Mouse (Mus musculus) layer of hippocampus, postnatal 36 days (tissue): ENCODE results near the gene B3gntl1. TPM values are rescaled to one million over a fixed set of nuclear protein-coding genes. Genes with fewer than 3 reads are reported as not detected.

Source experiments
- DNase-seq, 2 experiments: peaks; one replicate each; pipeline ENCODE4 v3.0.0; 2022
- total RNA-seq, 2 experiments: library from RNA; stranded (reverse); gene quantifications; 2 replicates each; pipeline ENCODE4 v1.2.3; 2021

Gene B3gntl1
- total RNA-seq, result 1 to 10 TPM; 6.2 to 8.7 TPM

DNA sequence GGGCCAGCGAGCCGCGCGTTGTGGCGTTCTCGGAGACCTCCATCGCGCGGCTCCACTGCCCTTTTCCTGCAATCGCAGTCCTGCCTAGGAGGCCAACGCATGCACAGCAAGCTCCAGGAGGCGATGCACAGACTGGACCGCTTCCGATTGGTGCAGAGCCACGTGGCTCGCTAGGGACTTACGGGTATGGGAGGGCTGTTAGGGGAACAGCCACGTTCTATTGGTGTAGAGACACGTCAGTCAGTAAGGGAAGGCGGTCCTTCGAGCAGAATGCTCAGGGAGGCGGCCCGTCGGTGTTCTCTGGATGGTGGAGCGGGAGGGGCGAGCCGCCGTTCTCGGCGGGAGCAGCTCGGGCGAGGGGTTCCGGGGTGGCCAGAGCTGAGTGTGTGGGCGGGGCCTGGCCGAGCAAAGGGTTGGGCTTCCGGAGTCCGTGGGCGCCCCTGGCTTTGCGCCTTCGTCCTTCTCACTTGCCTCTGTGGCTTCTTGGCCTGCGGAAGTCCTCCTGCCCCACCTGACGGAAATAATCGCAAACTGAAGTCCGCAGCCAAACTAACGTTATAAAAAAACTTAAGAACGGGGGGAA lies at the start of gene B3gntl1:
Gene B3gntl1 (minus strand): TSS at position 164 of the 583 bp plus-strand sequence.
- peak; percentile 100 for DNase-seq

GRCm38 (mm10) chr11:121722434-121722833 lies 49.5 kb upstream of the B3gntl1 start:
- DNase-seq, result no peak

DNA sequence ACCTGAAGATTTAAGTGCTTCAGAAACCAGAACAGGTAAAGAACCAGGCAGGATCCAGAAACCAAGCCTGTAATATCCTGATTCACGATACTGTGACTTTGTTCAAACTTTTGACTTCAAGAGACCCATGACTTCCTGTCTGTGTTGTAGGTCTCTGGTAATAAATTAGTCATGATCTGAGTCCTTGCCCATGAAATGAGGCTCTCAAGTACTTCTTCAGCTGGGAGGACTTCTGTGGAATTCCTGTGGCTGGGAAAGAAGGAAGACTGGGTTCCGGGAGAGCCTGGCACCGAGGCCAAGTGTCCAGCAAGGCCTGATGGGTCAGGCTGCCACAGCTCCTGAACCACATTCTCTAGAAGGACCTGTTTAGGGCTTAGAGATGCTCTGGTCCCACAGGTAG lies 47.8 kb upstream of the B3gntl1 start:
- DNase-seq, result no peak

- no peak for DNase-seq
These were observed 44.8 kb upstream of the B3gntl1 start for GRCm38 (mm10) chr11:121717724-121718123.

GRCm38 (mm10) chr11:121714745-121715485 lies 42.0 kb upstream of the B3gntl1 start:
- no peak for DNase-seq

DNA sequence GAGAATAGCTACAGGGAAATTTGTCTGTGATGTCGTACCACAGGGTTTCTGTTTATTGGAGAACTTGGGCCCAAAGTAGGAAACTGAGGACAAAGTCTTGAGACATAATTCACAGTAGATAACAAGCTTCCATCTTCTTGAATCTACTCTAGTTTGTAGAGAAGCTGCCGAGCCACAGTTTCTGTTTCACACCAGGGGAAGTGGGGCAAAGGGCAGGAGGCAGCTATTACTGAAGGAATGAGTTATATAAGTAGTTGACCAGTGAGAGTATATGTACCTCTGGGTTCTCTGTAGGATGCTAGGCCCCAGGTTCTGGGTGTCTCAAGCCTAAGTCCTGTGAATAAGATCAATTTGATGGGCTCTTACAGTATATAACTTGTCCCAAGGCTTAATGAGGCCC lies 40.6 kb upstream of the B3gntl1 start:
- DNase-seq, result no peak

- no peak for DNase-seq
These were observed 40.0 kb upstream of the B3gntl1 start for GRCm38 (mm10) chr11:121712987-121713386.

- no peak for DNase-seq
These were observed 37.3 kb upstream of the B3gntl1 start for GRCm38 (mm10) chr11:121710245-121710644.

DNA sequence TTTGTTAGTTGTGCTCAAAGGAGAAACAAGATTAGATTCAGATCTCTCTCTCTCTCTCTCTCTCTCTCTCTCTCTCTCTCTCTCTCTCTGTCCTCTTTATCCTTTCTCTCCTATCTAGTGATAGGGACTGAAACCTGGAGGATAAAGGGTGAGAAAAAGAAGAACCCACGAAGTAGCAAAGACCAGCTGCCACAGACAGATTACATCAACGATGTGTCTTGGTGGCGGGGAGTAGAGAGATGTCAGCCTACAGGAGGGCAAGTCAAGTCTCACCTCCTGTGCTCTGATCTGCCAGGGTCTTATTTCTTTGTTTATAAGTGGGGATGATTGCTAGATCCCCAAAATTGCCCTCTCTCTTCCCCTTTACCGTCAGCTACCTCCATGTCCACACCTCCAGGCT lies 36.3 kb upstream of the B3gntl1 start:
- no peak for DNase-seq

GRCm38 (mm10) chr11:121706521-121707005 lies 33.6 kb upstream of the B3gntl1 start:
- DNase-seq, result no peak

GRCm38 (mm10) chr11:121703619-121704215 lies 30.8 kb upstream of the B3gntl1 start:
- peak in 1 of 2 experiments; percentile 8 for DNase-seq

DNA sequence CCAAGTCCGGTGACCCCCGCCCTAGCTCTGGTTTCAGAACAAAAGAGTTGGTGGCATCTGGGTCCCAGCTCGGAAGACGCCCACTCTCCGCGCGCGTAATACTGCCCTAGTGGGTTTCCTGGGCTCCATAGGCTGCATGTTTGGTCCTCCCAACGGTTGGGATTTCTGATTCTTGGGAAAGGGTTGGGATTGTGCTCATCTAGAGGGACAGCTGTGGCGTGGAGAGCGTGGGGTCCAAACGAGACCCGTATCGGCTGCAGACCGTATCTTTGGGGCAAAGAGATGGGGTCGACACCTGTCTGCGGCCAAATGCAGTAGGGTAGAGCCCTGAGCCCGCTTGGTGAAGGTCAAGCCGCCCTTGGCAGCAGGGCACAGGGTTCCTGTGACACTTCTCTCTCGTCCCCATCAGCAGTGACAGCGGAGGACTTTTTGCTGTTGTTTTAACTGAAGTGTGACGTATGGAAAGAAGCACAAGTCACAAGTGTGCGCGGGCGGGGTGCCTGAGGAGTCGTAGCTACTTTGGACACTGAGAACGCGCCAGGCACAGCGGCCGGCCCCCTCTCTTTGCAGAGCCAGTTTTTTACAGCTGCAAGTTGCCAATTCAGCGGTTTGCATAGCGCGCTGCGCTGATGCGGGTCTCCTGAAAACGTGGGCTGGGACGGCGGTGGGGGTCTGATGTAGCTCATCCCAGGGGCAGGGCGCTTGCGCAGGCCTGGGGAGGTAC lies 30.1 kb upstream of the B3gntl1 start:
- peak; percentile 19 to 32 for DNase-seq

DNA sequence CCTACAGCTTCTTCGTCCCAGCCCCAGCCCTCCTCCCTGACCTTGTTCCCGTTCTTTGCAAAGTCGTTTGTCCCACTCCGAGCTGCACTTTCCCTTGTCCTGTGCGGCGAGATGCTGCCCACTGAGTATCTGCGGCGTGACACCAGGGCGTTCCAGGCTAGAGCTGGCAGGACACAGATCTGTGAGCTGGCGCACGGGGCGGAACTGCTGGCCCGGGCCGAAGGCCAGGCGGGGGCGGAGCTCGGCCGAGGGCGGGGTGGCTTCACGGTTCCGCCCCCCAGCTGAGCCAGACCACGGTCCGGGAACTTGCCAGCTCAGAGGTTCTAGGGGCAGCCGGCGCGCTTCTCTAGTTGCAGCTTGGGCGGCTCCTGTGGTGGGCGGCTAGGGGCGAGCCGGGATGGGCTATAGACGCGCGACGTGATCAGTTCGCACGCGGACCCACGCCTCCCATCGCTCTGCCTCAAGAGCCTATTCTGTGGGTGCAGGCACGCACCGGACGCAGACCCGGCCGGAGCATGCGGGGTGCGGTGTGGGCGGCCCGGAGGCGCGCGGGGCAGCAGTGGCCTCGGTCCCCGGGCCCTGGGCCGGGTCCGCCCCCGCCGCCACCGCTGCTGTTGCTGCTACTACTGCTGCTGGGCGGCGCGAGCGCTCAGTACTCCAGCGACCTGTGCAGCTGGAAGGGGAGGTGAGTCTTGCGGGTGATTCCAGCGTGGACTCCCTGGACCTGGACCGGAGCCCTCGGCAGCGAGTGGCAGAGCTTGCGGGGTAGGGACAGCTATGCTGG lies 29.4 kb upstream of the B3gntl1 start:
- DNase-seq, result peak; percentile 80 to 86

DNA sequence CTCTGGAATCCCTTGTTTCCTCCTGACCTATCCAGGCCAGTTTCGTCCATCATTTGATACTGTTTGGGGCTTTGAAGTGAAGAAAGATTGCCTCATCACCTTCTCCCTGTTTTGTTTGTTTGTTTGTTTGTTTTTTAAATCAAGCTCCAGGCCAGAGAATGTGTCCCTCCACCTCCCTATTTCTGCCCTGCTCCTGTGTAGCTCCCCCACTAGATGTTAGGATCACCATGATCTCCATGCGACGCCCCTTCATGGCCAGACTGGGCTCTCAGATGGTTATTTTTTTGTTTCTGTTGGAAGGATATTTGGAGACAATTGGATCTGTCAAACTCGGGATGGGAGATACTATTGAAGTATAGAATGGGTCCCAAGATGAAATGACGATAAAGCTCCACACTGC lies 28.3 kb upstream of the B3gntl1 start, which contains the start of gene Metrnl:
Gene Metrnl (plus strand): TSS at position 301 of the 400 bp plus-strand sequence.
- no peak for DNase-seq

- DNase-seq, result no peak
These were observed 25.5 kb upstream of the B3gntl1 start for GRCm38 (mm10) chr11:121698381-121698955.

GRCm38 (mm10) chr11:121697271-121697670 lies 24.3 kb upstream of the B3gntl1 start:
- DNase-seq, result no peak

DNA sequence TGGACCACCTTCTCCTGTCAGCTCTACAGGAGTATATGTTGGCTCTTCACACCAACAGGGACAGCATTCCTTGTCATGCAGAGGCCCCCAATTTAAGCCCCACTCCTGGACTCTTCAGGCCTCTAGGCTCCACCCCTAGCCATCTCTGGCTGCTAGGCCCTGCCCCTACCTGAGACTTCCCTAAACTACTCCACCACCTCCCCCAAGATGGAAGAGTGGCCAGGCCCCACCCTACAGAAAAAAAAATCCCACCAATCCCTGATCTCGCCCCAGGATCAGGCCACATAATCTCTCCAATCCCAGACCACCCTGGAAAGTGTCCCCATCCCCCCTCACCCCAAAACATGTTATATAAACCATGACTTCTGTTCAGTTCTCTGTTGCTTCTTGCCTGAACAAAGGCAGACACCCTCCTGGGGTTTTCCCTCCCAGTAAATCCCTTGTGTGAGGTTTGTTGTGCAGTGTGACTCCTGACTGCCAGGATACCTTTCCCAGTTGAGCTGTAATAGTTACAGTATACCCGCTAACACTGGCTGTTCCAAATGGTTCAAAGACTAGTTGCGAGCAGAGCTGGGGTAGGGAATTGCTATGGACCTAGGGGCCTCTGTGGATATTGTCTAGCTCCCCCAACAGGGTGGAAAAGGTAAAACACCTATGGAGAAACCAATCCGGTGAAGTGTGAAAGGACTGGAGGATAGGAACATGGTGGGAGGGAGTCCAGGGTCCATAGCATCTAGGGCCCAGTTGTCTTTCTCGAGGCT lies 22.5 kb upstream of the B3gntl1 start:
- DNase-seq, result no peak

GRCm38 (mm10) chr11:121688024-121688423 lies 15.1 kb upstream of the B3gntl1 start:
- no peak for DNase-seq

DNA sequence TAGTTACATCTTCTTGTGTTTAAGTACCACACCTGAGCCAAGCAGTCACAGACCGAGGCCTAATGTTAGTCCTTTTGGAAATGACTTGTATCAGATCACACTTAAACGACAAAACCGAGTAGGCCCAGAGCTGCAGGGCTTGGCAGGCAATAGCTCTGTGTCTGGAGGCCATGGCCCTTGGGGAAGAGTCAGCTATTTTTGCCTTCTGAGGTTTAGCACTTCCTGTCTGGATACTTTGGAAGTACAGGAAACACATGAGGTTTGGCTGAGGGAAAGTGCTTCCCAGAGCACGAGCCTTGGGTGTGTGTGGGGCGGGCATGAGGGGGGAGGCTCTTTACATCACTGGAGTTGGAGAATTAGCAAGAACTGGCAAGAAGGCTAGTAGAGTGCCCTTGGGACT lies 13.7 kb upstream of the B3gntl1 start:
- DNase-seq, result no peak

DNA sequence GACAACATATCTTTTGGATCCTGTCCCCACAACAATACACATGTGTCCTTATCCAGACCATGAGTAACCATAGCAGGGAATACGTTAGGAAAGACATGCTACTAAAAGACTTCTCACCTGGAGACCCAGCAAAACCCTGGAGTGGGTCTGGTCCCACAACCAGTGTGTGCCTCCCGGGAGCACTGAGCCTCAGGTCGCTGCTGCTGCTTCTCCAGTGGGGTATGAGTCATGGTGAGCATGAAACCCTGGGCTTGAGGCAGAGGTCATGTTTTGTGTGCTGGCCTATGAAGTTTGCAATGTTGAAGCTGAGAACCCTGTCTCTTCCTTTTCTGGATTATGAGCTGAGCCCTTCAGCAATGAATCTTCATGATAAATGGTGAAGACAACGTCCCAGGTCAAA lies 13.1 kb upstream of the B3gntl1 start:
- no peak for DNase-seq

- no peak for DNase-seq
These were observed 12.6 kb upstream of the B3gntl1 start for GRCm38 (mm10) chr11:121685491-121686001.
